Mouse (Mus musculus): ENCODE data around the gene Lsg1. TPM values are rescaled to one million over a fixed set of nuclear protein-coding genes. Genes with fewer than 3 reads are reported as not detected.
A peak's percentile ranks its signal among the peaks of the same experiment; 100 is the strongest.

The Lsg1 gene
- total RNA-seq, 2 experiments from 2014 or later, result 16.7 to 20.7 TPM

DNA sequence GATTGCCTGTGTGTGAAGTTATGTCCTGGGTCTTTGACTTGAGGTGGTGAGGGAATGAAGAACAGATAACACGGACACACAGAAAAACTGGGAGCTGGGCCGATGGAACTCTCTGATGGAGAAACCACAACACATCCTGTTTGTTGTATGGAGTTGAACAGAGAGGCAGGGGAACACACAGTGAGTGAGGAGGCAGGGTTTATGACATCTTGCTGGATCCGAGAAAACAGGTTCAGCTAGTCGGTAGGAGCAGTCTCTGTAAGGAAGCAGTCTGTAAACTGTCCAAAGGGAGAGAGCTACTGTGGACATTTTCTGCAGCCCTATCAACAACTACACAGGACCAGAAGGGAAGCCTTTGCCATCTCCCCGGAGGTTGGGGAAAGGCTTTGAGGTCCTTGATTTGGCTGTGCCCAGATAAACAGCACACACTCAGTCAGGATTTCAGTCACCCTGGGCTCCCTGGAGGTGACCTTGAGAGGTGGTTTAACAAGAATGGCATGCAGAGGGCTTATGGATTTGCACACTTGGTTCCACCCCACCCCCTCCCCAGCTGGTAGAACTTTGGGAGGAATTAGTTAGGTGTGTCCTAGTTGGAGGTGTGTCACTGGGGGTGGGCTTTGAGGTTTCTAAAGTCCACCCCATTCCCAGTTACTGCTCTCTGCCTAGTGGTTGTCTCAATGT is 27.9 kb downstream of the Lsg1 start:
- no peak for DNase-seq (ENCODE audit: low spot score in 2 of 2)
- no peak for TF ChIP-seq CTCF (conservative IDR thresholded peaks at IDR 0.05)
- no peak overlapping the region for H3K27ac ChIP-seq
- H3K4me3 ChIP-seq, result no peak overlapping the region

DNA sequence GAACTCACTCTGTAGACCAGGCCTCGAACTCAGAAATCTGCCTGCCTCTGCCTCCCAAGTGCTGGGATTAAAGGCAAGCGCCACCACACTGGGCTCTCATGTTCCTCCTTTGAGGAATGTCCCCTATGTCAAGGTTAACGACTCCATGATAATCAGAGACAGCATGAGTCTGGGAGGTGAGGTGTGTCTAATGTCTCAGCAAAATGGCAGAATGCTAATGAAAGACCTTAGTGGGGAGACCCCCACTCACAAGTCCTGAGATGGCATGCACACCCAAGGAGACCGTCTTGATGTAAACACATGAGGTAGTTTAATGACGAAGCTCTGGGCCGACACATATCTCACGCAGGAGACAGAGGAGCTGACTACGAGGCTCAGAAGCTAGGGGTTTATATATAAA is 33.3 kb downstream of the Lsg1 start:
- no peak overlapping the region for H3K27ac ChIP-seq
- TF ChIP-seq CTCF (conservative IDR thresholded peaks at IDR 0.05), result no peak
- no peak for DNase-seq (ENCODE audit: low spot score in 2 of 2)
- no peak overlapping the region for H3K4me3 ChIP-seq

DNA sequence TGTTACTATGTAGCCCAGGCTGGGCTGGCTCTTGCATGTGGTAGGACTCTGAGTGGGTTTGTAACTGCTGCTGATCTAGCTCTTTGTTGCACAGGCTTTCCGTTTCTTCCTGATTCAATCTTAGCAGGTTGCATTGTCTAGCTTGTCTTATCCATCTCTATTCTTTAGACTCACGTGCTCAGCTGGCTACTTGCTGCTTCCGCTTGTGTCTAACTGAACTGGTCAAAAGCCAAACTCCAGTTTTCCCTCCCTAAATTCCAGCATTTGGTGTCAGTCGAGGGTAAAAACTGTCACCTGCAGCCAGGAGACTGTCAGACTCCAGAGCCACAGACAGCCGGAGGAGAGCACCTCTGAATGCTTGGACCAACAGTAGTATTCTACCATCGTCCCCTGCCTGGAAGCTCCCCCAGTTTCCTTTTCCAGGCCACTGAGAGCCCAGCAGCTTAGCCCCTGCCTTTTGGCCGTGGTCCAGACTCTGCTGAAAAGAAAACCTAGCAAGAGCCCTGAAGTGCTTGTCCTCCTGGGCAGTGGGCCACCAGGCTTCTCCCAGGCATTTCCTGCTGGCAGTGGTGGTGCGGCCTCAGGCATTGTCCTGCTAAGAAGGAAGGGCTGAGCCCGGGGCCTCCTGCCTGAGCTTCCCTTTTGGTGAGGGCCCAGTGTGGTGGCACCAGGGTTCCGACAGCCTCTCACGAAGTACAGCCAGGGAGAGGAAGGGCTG is 34.6 kb downstream of the Lsg1 start:
- TF ChIP-seq CTCF (conservative IDR thresholded peaks at IDR 0.05), result no peak
- peak; percentile 67 to 84 for DNase-seq (ENCODE audit: low spot score in 2 of 2)
- Histone ChIP-seq H3K4me3 (no peak overlapping the region), H3K27ac (peak overlapping the region; percentile 80)

DNA sequence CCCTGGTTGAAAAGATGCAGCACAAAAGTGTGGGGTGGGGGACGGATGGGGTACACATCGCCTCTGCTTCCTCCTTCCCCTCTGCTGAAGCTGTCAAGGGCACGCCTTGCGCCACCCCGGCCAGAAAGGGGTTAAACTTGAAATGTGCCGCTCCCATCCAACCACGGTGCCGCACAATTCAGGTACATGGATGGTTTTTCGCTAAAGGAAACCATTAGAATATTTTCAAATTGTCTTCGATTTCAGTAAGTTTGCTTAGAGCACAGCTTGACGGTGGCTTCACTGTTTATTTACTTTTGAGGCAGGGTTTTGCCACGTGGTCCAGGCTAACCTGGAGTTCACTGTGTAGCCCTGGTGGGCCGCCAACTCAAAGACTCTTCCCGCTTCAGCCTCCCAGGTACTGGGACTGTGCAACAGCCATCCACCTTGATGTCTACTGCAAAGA is 36.6 kb downstream of the Lsg1 start, which contains the start of gene Tmem44:
Gene Tmem44, minus strand, starts transcription at position 95 of the 445 bp plus-strand sequence.
- Histone ChIP-seq H3K27ac (peak within 1 kb of the TSS; percentile 83), H3K4me3 (peak within 1 kb of the TSS; percentile 52)
- DNase-seq (ENCODE audit: low spot score in 2 of 2), result no peak
- TF ChIP-seq CTCF (conservative IDR thresholded peaks at IDR 0.05), result no peak

DNA sequence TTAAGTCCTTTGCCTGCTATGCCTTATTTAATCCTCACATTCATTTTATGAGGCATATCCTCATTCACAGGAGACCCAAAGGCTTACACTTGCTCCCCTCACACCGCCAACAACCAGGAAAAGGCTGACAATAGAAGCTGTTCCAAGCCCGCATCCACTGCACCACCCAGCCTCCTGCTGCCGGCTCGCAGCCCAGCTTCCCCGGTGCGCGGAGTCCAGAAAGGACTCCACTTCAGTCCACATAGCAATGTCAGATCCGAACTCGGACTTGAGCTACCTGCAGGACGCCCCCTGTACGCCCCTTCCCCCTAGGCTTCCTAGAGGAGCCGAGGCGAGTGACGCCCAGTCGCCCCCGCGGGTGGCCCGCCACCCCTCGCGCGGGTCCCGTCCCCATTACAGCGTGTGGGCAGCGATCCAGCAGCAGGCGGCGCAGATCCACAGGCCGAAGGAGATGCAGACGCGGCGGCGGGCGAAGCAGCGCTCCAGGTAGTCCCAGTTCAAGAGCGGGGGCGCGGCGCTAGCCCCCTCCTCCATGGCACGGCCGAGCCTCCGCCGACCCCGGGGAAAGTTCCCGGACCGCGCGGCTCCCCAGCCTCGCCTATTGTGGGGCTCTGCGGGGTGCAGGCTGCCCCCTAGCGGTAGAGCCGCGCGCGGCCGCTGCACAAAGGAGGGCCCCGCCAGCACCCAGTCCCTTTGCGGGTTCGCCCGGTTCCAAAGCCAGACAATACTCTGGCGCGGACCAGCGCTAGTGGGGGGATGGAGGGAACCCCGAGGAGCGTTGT is 37.2 kb downstream of the Lsg1 start:
- Histone ChIP-seq H3K27ac (peak overlapping the region; percentile 83), H3K4me3 (peak overlapping the region; percentile 52)
- peak; percentile 68 to 83 for DNase-seq (ENCODE audit: low spot score in 2 of 2)
- TF ChIP-seq CTCF (conservative IDR thresholded peaks at IDR 0.05), result peak; percentile 97

DNA sequence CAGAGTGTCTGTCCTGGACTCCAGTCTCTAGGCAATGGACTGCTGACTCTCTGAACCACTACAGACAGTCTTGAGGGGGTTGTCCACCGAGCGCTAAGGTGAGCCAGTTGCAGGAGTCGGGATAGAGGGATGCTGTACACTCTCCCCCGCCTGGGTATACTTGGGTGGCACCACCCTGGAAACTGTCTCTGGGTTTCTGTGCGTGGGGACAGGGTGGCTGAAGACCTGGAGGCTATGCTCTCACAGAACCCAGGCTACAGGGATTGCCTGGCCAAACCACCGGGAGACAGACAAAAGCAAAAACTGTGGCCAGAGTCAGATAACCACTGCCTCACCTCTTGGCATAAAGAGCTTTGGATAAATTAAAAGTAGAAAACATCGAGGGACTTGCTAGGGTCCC is 37.9 kb downstream of the Lsg1 start:
- Histone ChIP-seq H3K27ac (peak overlapping the region; percentile 83), H3K4me3 (peak overlapping the region; percentile 52)
- no peak for DNase-seq (ENCODE audit: low spot score in 2 of 2)
- TF ChIP-seq CTCF (conservative IDR thresholded peaks at IDR 0.05), result no peak

DNA sequence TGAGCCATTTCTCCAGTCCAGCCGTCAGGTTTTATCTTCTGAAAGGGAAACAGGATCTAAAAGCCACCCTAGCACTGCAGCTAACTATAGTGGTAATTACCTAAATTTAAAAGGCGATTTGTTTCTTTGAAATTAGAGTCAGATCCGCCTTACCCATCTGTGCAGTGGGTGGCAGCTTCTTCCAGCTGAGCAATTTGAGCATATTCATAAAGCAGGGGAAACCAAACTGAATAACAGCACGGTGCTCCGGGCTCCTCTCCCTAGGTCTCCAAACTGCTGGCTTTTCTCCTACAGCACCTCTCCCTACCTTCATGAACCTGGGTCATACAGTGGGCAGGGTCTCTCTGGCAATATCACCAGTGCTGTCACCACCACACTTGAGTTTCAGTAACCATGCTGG is 39.1 kb downstream of the Lsg1 start:
- DNase-seq (ENCODE audit: low spot score in 2 of 2), result peak; percentile 25 to 49
- H3K4me3 ChIP-seq, result peak overlapping the region; percentile 11; the same call in 1 of the 2 replicates
- H3K27ac ChIP-seq, result peak overlapping the region; percentile 83
- TF ChIP-seq CTCF (conservative IDR thresholded peaks at IDR 0.05), result no peak

DNA sequence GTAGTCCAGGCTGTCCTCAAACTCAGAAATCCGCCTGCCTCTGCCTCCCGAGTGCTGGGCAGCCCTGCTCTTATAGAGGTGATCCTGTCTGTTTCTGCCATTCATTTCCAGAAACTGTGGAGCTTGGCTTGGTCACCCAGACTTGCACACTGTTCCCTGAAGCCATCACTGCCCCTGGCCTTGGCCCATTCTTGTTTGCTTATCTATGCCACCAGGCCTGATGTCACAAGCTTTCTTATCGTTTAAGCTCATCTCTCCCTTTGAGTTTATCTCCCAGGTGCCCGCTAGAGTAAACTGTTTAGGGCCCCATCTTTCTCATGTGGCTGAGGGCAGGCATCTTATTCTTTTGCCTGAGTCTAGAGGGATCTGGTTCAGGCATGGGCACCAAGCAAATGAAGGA is 42.7 kb downstream of the Lsg1 start:
- TF ChIP-seq CTCF (conservative IDR thresholded peaks at IDR 0.05), result no peak
- DNase-seq (ENCODE audit: low spot score in 2 of 2), result no peak

DNA sequence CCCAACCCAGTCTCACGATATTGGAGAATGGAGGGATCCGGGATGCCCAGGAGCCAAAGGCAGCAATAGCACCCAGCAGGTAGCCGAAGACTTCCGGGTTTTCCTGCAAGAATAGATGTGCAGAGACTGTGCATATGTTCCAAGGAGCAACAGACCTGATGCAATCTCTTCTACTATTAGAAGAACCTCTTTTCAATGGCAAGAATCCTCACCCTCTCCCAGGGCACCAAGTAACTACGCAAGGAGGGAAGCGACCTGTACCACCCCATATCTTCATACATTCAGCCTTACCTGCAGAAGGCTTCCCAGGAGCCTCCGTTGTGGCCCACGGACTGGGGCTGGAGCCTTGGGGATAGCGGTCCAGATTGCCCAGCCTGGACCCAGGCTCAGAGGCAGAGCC is 44.0 kb downstream of the Lsg1 start:
- no peak for TF ChIP-seq CTCF (conservative IDR thresholded peaks at IDR 0.05)
- Histone ChIP-seq H3K4me3 (no peak overlapping the region), H3K27ac (no peak overlapping the region)
- DNase-seq (ENCODE audit: low spot score in 2 of 2), result no peak

More for the DNA sequence above, 42.7 kb downstream of the Lsg1 start:
- H3K4me3 ChIP-seq, result no peak overlapping the region
- no peak overlapping the region for H3K27ac ChIP-seq

DNA sequence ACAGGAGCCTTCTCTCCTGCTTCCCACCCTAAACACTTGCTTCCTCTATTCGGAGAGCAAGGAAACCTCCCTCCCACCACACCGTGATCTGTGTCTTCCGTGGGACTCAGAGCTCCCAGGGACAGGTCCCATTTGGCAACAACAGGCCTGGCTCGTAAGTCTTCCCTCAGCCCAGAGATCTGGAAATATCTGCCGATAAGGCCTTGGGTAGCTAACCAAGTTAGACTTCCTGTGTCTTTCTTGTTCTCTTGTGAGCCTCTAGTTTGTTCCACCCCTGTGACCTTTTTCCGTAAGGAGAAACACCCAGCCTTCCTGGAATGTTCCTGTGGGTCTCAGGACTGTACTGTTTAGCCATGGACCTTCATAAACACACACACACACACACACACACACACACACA is 44.6 kb downstream of the Lsg1 start:
- no peak for DNase-seq (ENCODE audit: low spot score in 2 of 2)
- H3K4me3 ChIP-seq, result no peak overlapping the region
- no peak overlapping the region for H3K27ac ChIP-seq
- TF ChIP-seq CTCF (conservative IDR thresholded peaks at IDR 0.05), result no peak

DNA sequence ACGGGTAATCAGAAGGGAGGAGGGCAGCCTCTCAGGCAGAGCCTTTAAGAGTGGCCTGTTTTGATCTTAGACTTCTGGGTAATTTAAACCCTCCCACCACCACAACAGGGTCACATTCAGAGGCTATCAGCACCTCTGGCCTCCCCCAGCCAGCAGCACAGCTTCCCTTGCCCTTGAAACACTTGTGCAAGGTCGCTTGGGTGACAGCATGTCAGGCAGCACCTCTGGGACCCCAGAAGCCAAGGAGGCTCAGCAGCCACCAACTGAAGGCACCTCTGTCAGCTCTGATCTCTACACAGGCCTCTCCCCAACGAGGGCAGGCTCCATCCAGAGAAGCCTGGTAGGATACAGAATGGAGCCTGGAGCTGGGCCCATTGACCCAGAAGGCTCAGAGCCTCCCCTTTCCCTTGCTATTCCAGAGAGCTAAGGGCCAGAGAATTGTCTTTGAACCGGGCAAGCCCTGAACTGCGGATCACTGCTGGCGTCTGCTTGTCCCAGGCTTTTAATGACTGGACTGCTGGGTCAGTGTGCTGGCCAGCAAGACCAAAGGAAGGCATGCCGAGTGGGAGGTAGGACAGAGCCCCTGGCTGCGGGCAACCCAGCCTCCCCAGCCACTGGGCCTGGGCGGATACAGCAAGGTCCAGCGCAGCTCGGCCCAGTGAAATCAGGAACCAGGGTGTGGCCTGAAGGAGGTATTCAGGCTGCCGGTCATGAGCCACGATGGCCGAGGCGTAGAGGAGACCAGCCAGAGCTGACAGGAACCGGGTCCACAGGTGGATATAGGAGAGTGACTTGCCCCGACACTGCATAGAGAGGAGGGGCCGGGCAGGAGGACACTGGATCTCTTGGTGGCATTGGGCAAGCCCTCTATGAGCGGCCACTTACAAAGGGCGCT is 47.0 kb downstream of the Lsg1 start:
- no peak for TF ChIP-seq CTCF (conservative IDR thresholded peaks at IDR 0.05)
- H3K4me3 ChIP-seq, result 0 out of 2 replicates have a peak overlapping the region, but pooled peaks have one; percentile 18
- peak; percentile 30 to 55 for DNase-seq (ENCODE audit: low spot score in 2 of 2)
- peak overlapping the region; percentile 58 for H3K27ac ChIP-seq

DNA sequence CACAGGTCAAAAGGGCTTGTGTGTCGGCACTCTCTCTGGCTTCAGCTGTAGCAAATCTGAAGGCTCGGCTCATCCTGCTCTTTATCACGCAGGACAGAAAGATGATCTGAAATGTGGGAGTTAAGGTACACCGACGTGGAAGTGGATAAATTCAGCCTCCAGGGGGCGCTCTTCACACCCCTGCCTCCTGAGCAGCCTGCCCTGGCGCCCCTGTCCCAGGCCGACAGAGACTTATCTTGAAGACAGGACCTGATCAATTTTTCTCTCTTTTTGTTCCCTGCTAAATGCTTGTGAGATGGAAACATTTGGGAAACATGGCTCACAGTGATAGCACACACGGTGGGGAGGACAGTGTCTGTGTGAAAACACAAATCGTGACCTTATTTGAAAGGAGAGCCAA is 48.0 kb downstream of the Lsg1 start:
- peak in 1 of 2 experiments; percentile 42 for DNase-seq (ENCODE audit: low spot score in 2 of 2)
- peak; percentile 89 for TF ChIP-seq CTCF (conservative IDR thresholded peaks at IDR 0.05)
- Histone ChIP-seq H3K4me3 (no peak overlapping the region), H3K27ac (peak overlapping the region; percentile 39; the same call in 1 of the 2 replicates)

Measured in layer of hippocampus, adult 2 months (tissue).